Mouse (Mus musculus): ENCODE results near the gene Slc35a2.

Gene Slc35a2

GRCm38 (mm10) chrX:7883841-7884567 lies at the start of gene Slc35a2:
Slc35a2 (plus strand) TSS chrX:7884028.
- DNase-seq = peak; percentile 92

GRCm38 (mm10) chrX:7837146-7837545 lies 46.7 kb upstream of the Slc35a2 start:
- no peak for DNase-seq

DNA sequence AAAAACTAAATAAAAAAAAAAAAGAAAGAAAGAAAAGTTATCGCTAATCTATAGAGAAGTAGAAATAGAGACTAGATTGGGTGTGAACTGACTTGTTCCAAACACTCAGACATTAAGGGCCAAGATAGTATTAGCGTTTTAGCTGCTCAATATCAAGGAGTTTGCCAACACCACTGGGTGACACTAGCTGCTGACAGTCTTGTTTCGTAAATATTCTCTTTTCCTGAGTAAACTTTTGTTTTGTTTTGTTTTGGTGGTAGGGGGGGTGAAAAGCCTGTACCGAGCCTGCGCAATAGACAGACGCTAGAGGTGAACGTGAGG lies 43.0 kb upstream of the Slc35a2 start:
- DNase-seq = no peak

DNA sequence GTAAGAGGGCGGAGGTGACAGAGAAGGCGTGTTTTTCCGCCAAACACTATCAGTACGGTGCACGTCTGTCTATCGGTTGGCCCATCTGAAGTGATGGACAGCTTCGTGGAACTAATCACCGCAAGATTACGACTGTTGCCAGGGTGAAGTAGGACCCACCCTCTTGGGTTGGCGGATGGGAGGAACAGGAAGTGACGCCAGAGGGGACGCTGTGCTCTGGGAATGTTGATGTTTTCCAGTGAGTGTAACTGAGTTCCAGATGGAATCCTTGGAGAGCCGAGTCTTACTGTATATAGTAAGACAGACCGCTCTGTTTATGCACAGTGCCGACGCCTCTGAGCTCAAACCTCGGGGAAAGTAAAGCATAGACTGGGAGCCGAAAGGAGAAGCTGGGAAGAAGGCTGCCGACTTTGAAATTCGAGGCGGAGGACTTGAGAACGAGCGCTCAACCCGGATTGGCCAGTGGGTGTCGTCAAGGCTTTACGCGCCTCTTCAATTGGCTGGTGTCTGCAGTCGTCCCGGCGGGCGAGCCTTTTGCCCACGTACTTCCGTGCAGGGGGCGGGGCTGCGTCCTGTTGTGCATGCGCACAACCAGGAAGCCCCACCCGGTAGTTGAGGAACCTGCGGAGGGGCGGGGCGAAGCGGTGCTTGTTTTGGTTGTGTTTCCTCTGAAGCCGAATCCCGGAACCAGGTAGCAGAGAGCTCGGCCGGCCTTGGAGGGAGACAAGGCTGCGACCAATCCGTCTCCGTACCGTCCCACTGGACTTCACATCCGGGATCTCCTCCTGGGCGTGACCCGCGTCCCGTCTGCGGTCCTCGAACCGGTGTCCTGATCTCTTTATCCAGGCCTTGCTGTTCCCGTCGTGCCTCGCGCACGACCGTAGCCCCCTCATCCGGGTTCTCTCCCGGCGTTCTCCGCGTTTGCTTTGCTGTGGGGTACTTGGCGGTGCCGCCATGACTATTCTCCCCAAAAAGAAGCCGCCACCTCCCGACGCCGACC lies 42.4 kb upstream of the Slc35a2 start, which contains the start of gene Otud5:
Otud5 (plus strand) TSS at position 202 of the 1,000 bp plus-strand sequence.
- peak; percentile 96 for DNase-seq

- DNase-seq = peak; percentile 32
Observed at GRCm38 (mm10) chrX:7842318-7842717, 41.5 kb upstream of the Slc35a2 start.

DNA sequence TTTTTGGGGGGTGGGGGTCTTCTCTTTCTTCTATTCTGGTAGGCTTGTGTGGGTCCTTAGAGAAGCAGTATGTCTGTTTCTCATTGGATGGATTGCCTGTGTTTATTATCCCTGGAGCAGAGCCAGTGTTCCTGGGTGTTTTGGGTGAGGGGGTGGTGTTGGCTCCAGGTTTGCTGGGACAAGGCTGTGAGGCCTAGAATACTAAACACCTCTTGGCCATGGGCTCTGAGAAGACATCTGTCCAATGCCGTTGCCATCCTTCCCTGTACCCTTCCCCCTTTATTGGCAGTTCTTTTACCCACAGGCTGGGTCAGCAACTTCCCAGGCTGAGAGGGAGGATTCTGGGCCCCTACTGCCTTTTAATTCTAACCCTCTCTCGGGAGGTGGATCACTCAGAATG lies 36.0 kb upstream of the Slc35a2 start:
- no peak for DNase-seq

DNA sequence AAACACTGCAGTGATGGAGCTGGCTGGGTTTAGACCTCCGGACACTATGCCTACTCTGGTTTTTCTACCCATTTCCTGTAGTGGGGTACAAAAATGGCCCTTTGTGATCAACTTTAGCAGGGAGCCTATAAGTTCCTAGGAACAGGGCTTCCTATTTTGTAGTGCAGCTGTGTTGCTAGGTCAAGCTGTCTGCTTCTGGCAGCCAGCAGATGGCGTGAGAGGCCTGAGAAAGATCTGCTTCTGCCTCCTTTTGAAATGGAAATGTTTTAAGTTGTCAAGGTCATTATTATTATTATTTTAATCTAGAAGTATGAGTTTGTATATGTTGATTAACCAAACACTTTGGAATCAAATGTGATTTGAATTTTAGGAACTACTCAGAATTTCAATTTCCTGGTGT lies 29.2 kb upstream of the Slc35a2 start:
- DNase-seq = peak; percentile 44

DNA sequence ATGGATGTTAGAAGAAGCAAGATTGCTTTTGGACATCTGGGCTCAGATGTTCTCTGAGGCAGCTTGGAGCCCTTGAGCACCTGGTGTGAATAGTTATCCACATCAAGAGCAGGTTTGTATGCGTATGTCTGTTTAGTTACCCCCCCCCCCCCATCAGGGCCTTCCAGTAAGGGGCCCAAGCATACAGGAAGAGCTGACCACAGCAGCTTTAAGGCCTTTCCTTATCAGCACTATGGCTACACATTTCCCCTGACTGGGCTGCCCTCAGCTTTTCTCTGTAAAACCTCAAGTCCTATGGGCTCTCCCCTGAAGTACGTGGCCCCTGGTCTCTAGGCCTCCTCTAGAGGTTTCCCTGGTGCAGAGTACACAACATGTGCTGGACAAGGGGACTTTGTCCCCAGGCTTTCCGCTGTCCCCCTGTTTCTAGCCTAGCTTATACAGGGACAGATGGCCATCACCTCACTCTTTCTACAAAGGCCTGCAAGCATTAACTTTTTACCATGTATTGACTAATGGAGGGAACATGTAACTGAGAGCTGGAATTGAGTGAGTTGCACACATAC lies 24.6 kb upstream of the Slc35a2 start:
- no peak for DNase-seq

DNA sequence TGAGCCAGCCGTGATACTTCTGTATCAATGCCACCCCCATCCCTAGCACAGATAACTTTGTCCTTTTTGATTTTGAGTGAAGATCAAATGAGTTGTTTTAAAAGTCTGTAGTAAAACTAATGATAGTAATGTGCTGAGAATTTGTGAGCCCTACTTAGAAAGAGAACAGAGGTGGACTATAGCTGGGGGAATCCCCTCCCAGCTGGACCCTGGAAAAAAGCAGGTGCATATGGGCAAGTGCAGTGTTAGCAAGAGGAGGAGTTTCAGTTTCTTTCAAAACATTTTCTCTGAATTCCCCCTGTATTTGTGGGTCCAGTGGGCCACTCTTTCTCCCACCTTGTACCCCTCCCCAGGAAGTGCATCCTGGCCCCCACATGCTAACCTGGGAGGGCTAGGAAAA lies 20.6 kb upstream of the Slc35a2 start:
- no peak for DNase-seq

DNA sequence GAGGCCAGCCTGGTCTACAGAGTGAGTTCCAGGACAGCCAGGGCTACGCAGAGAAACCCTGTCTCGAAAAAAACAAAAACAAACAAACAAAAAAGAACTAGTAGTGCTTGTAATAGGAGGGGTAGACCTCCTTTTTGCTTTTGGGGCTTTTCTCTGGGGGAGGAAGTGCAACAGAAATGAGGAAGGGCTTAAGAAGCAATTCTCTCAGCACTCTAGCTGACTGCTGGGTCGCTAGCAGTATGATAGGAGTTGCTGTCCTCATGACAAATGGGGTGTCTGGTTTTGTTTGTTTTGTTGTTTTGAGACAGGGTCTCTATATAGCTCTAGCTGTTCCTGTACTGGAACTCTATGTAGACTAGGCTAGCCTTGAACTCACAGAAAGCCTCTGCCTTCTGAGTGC lies 19.3 kb upstream of the Slc35a2 start:
- no peak for DNase-seq

DNA sequence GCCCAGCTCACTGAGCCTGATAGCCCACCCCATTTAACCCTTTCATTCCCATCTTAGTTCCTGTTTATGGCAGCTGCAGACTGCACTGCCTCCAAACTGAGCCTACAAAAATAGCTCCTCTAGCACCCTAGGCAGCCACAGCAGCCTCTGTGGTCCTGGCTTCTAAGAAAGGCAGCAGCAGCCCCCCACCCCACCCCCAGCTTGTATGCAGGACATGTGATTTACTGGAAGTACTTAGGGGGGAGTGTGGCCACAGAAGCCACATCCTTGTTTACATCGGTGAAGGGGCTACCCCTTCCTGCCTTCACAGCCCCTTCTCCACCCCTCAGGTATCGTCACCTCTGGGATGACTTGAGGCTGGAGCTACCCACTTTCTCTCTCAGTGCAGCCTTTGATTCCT lies 18.5 kb upstream of the Slc35a2 start:
- no peak for DNase-seq

- DNase-seq = no peak
Observed at GRCm38 (mm10) chrX:7865786-7866185, 18.0 kb upstream of the Slc35a2 start.

DNA sequence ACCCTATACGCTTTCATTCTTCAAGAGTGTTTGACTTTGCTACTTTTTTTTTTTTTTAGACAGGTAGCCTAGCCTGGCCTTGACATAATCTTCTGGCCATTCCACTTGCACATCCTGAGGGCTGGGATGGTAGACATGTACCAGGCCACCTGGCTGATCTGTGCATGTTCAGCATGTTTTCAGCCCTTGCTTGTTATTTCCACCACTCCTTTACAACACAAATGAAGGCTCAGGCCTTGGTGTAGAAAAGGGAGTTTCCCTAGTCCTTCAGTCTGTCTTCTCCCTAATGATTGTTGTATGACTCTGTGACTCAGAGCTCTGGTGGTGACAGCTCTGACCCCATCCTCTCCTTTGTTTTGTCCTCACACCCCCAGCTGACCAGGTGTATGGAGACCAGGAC lies 16.7 kb upstream of the Slc35a2 start:
- no peak for DNase-seq

DNA sequence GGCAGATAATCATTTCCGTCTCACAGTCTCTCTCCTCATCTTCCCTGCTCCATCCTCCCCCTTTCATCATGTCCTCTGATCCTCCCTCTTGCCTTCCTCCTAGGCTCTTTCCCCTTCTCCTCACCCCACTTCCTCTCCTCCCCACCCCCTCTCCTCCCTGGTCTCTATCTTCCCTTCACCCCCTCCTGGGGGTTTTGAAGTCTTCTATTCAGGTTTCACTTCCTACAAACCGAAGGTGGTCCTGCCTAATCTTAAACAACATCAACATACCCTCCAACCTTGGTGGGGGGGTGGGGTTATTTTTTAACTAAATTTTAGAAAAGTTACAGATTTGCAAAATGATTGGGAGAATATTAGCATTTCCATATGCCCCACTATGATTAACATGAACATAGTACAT lies 15.3 kb upstream of the Slc35a2 start:
- DNase-seq = no peak

GRCm38 (mm10) chrX:7869826-7870225 lies 14.0 kb upstream of the Slc35a2 start:
- no peak for DNase-seq

DNA sequence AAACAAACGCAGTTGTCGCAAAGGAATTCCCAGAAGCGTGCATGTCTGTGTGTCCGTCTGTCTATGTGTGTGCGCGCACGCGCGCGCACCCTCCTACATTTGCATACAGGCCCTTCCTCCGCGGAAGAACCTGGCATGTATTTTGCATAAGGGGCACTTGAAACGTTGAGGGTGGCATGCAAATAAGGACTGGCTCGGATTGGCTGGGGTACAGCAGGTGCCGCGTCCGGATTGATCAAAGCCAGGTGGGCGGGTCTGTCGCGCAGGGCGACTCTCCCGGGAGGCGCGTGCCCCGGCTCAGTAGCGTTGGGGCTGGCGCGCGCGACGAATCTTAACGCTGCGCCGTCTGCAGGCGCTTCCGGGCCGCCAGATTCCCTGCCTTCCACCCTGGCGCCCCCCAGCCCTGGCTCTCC lies 5.8 kb upstream of the Slc35a2 start, which contains the start of gene Pim2:
Pim2 (plus strand) TSS at position 256 of the 413 bp plus-strand sequence.
- peak; percentile 86 for DNase-seq

GRCm38 (mm10) chrX:7878495-7878894 lies 5.3 kb upstream of the Slc35a2 start:
- no peak for DNase-seq

GRCm38 (mm10) chrX:7879819-7880218 lies 4.0 kb upstream of the Slc35a2 start:
- peak; percentile 83 for DNase-seq

- DNase-seq = no peak
Observed at GRCm38 (mm10) chrX:7898211-7898610, 14.4 kb downstream of the Slc35a2 start.

DNA sequence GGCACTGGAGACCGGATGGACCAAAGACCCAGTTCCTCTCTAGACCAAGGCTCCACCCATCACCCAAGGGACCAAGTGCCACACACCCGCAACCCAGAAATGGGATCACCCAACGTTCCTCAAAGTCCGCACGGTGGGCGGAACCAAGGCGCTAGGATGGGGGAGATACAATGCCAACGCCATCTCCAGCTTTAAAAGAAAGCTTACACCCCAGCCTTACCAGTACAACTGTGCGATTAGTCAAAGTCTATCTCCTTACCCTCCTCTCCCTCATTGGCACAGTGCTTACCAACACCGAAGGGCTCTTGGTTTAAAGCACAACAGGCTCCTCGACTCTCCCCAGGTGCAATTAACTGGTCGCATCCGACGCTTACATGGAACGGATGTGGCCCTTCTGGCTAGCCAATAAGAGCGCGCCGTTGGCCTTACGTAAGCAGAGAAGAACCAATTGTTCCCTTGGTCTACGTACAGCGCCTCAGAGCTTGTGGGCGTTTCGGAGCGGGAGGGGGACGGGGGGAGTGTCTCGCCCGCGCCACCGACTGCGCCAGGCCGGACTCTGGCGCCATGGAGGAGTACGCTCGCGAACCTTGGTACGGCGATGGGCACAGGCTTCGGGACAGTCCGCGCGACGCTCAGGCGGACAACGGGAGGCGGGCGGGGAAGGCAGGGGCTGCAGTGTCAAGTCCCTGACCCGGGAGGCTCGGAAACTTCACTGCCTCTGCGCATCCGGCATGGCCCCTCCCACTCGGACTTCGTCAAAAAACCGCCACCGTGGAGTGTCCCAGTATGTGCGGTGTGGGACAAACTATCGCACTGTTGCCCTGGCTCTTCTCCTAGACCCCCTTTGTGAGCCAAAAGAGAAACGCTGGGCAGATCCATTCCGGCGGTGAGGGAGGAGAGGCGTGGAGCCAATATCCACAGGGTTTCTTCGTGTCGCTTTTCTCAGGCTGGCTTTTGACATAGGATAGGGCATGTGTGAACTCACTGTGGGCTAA lies 15.3 kb downstream of the Slc35a2 start, which contains the start of the genes Pqbp1 and Timm17b:
Pqbp1 (minus strand) TSS at position 390 of the 995 bp plus-strand sequence.
Timm17b (plus strand) TSS at position 478 of the 995 bp plus-strand sequence.
- DNase-seq = peak; percentile 93

GRCm38 (mm10) chrX:7904441-7904840 lies 20.6 kb downstream of the Slc35a2 start:
- DNase-seq = no peak

GRCm38 (mm10) chrX:7907735-7908134 lies 23.9 kb downstream of the Slc35a2 start, which contains the start of gene Gm10491:
Gm10491 (minus strand) TSS chrX:7907835.
- DNase-seq = no peak

Measured in lung, postnatal 10 days (tissue).